Mouse (Mus musculus): Measurements from ENCODE around the gene Ubap2.

The Ubap2 gene

DNA sequence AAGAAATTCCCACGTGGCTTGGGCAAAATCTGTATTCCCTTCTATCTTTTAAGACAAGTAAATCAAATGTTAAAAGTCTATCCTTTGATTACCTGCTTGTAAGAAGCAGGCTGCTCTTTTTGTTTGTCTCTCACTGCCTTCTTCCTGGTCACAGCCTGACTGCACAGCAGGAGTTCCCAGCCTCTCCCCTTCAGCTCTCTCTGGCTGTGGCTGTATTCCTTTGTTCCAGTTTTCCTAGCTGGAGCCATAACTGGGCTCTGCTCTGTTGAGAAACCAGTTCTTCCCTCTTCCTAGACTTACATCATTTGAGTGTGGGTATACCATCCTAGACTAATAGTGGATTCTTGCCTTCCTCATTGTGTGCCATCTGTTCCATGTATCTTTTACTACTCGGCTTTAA, 110.0 kb downstream of the Ubap2 start:
- DNase-seq (ENCODE audit: low read depth): no peak

DNA sequence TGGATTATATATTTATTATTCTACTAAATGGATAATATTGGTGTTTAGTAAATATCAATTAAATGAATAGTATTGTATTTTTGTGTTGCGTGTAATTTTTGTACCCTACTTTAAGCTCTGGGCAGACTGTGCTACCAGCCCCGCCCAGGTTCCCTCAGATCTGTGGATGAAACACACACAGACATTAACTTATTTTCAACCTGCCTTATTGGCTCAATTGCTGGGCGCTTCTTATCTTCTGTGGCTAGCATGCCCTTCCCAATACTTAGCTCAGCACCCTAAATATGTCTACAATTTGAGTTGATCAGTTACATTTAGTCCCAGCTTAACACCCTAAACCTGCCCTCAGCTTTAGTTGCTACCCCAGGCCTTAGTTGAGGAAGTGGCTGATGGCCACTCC, 113.7 kb downstream of the Ubap2 start:
- no peak for DNase-seq (ENCODE audit: low read depth)

DNA sequence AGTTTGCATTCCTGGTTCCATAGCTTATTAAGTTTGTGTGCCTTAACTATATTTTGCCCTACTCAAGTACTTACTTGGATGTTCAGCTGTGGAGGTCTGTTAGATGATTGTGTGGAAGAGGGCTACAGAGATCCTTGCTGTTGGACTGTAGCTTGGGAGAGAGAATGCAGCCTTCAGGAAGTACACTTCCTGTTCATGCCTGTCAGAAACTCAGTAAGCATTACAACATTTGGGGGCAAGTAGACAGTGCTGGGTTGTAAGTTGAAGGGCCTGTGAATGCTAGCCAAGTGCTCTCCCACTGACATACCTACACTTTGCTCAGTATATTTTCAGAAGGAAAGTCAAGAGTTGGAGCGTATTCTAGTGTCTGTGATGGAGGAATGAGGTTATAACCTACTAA, 116.7 kb downstream of the Ubap2 start:
- DNase-seq (ENCODE audit: low read depth): no peak

DNA sequence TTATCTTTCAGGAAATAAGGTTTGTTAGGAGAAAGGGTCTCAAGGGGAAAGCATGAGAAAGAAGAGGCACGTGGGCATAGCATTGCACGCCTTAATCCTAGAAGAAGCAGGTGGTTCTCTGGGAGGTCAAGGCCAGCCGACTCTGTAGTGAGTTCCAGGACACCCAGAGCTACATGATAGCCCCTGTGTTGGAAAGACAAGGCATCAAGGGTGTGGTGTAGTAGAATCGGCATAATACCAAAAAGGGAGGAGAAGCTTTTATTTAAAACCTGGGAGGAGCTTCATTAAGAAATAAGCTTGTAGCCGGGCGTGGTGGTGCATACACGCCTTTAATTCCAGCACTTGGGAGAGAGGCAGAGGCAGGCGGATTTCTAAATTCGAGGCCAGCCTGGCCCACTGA, 118.0 kb downstream of the Ubap2 start:
- DNase-seq (ENCODE audit: low read depth): no peak

DNA sequence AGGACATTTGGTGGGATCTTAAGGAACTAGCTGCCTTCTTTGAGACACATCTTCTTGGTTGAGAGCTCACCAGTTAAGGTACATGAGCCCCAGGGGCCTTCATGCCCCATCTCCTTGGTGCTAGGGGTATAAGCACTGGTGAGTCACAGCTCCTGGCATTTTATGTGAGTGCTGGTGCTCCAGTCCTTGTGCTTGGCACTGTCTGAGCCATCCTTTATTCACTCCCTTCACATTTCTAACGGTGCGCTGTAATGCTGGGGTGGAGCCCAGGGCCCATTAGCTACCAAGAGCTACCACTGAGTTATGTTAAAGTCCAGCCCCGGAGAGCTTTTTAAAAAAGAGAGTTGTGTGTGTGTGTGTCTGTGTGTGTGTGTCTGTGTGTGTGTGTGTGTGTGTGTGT, 121.8 kb downstream of the Ubap2 start:
- no peak for DNase-seq (ENCODE audit: low read depth)

DNA sequence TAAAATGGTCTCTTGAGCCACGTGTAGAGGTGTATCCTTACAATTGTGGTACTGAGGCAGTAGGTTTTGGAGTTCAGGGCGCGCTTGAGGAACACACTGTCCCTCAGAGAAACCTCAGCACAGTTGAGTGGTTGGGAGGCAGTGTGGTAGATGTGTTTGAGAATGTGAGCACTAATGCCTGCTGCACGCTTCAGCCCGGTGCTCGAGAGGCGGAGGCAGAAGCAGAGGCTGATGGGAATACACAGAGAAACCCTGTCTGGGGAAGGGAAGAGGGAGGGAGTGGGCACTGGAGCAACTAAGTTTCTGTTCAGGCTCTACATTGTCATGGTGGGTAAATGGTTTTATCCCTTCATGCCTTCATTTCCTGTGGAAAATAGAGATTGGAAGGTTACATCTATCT, 123.8 kb downstream of the Ubap2 start:
- DNase-seq (ENCODE audit: low read depth): no peak

DNA sequence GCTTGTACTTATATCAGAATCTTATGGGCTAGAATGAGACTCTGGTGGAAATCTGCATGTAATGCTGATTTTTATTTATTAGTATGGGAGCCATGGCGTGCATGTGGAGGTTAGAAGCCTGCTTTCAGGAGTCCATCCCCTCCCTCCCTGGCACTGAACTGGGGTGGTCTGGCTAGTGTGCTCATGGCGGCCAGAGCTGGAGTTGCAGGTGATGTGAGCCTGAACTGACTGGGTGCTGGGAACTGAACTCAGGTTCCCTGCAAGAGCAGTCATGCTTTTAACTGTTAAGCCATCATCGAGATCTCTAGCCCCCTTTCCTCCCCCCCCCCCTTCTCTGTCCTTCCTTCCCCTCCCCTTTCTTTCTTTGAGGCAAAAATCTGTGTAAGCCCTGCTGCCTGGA, 125.1 kb downstream of the Ubap2 start:
- no peak for DNase-seq (ENCODE audit: low read depth)

Data from naive thymus-derived CD4-positive, alpha-beta T cell, adult 2 months (primary cell).